Mouse (Mus musculus): ENCODE data around the gene Igtp.

GRCm38 (mm10) chr11:58238840-58239791, 39.8 kb downstream of the Igtp start:
- TF ChIP-seq CTCF (conservative IDR thresholded peaks at IDR 0.05; ENCODE audit: insufficient read depth, insufficient read length, low read depth, low read length) (peak; percentile 39), POLR2A (IDR thresholded peaks at IDR 0.05; ENCODE audit: low read depth, low read length) (no peak)
